Mouse (Mus musculus) forebrain, embryonic 16.5 days (tissue): ENCODE results near the gene Gm37240. TPM values are rescaled to one million over a fixed set of nuclear protein-coding genes. Genes with fewer than 3 reads are reported as not detected.

Experiments used
- ATAC-seq: fragments of 200-750 bp; cut with Nextera tagmentation; 2 replicates; pipeline ENCODE4 v1.8.0; 2017; ENCODE audit warnings: mild to moderate bottlenecking, moderate library complexity
- H3K27ac ChIP-seq: fragments of 300-500 bp; sonication (generic); 2 replicates; pipeline ENCODE4 v1.5.1; 2014; ENCODE audit warnings: low read length, control low read depth
- H3K27me3 ChIP-seq: fragments of 300-500 bp; sonication (generic); replicated peaks from 2 replicates; pipeline ENCODE4 v1.6.1; 2014; ENCODE audit warnings: low read length; ENCODE audit not compliant: control insufficient read depth, insufficient read depth
- H3K36me3 ChIP-seq: fragments of 300-500 bp; sonication (generic); 2 replicates; pipeline ENCODE4 v1.6.1; 2014; ENCODE audit not compliant: control insufficient read depth, insufficient read depth
- H3K4me1 ChIP-seq: fragments of 300-500 bp; sonication (generic); replicated peaks from 2 replicates; pipeline ENCODE4 v1.6.1; 2014; ENCODE audit warnings: low read length; ENCODE audit not compliant: control insufficient read depth, insufficient read depth
- H3K4me2 ChIP-seq: fragments of 300-500 bp; sonication (generic); 2 replicates; pipeline ENCODE4 v1.6.1; 2014; ENCODE audit warnings: mild to moderate bottlenecking, low read length, control low read depth
- H3K4me3 ChIP-seq: fragments of 300-500 bp; sonication (generic); replicated peaks from 2 replicates; pipeline ENCODE4 v1.5.1; 2014; ENCODE audit warnings: mild to moderate bottlenecking, low read length, control low read depth
- H3K9ac ChIP-seq: fragments of 300-500 bp; sonication (generic); replicated peaks from 2 replicates; pipeline ENCODE4 v1.6.1; 2014; ENCODE audit warnings: low read depth, low read length, control low read depth
- H3K9me3 ChIP-seq: fragments of 300-500 bp; sonication (generic); 2 replicates; pipeline ENCODE4 v1.6.1; 2016; ENCODE audit warnings: low read length; ENCODE audit not compliant: control insufficient read depth
- WGBS: fragments of 180-500 bp; shearing (Covaris S2); extraction: QIAGEN DNeasy Blood & Tissue Kit; methylation state at CpG from one replicate; pipeline ENCODE4 v1.1.7; 2014; 5-methylcytosine and 5-hydroxymethylcytosine counted together
- polyA plus RNA-seq: library from polyadenylated mRNA; unstranded; fragments of >200 nt; fragmentation: Nextera tagmentation; extraction: Ambion mirVana; gene quantifications from 2 replicates; pipeline ENCODE4 v1.2.1, GENCODE M21; 2015

The Gm37240 gene
- polyA plus RNA-seq, 1 experiment from 2014 or later: 1.6 TPM

DNA sequence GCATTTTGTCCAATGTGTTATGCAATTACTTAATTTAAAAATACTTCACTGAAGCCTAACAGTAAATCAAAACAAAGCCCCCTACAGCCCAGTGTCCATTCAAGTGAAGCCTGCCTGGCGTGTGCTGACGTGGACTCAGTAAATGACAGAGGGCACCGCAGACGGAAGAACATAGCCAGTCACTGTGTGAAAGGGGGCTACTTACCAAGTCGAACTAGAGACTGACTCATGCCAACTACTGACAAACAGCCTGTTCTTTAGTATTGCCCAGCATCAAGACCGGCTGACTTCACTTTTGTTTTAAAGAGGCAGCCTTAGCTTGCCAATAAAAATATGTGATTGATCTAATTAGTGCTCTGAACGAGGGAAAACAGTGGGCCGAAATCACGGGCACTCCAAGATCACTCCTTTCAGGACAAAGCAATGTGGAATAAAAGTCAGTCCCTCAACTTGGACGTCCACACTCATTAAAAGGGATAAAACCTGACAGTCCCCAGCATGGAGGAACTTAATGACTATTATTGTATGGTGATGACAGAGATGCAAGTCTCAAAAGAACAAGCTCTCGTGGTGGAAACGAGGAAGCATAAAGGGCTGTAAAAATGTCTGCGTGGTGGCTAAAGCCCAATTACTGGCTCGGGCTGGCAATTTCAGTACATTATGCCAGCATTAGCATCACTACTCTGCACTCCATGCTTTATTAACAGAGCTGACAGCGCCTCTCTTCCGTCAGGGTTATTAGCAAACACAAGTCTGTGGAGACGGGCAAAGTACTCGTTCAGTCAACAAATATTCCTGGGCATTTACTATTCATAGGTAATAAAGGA lies 123.1 kb downstream of the Gm37240 start:
- no peaks in the 10 kb centered on the region for H3K9me3 ChIP-seq
- H3K4me2 ChIP-seq: peak overlapping the region; percentile 20
- no peaks in the 10 kb centered on the region for H3K36me3 ChIP-seq
- peak overlapping the region; percentile 58; the same call in 1 of the 2 replicates for H3K27ac ChIP-seq
- H3K27me3 ChIP-seq: no peaks in the 10 kb centered on the region
- H3K4me1 ChIP-seq: peaks cover 12% of the 10 kb centered on the region
- peak; percentile 91 for ATAC-seq
- 5% methylated on average over 18 of the region's 18 CpGs for WGBS
- no peak overlapping the region for H3K4me3 ChIP-seq
- no peak overlapping the region for H3K9ac ChIP-seq

DNA sequence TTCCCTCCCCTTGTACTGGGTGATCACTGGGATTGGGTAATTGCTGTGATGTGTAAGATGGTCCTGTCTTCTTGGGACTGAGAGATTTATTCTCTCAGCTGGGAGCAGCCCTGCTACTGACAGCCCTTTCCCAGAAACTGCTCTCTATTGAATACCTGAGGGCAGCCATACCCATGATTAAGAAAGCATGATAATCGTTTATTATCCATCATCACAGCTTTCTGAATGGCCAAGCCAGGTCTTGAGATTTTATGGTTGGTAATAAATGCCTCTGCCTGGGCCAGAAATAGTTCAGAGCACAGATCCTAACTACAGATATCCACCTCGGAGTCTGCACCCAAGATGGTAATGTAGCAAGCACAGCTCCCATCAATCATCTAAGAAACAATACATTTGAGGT lies 129.4 kb downstream of the Gm37240 start:
- no peaks in the 10 kb centered on the region for H3K36me3 ChIP-seq
- H3K27me3 ChIP-seq: no peaks in the 10 kb centered on the region
- H3K4me2 ChIP-seq: no peak overlapping the region
- no peaks in the 10 kb centered on the region; the same call in none of the 2 replicates for H3K4me1 ChIP-seq
- no peak overlapping the region for H3K9ac ChIP-seq
- ATAC-seq: no peak
- no peaks in the 10 kb centered on the region for H3K9me3 ChIP-seq
- H3K4me3 ChIP-seq: no peak overlapping the region
- WGBS: 84% methylated on average over 2 of the region's 2 CpGs
- H3K27ac ChIP-seq: no peak overlapping the region

- no peak overlapping the region for H3K9ac ChIP-seq
These were observed 129.9 kb downstream of the Gm37240 start for GRCm38 (mm10) chr3:85757435-85757834.

GRCm38 (mm10) chr3:85749348-85749747 lies 138.0 kb downstream of the Gm37240 start:
- Histone ChIP-seq H3K4me2 (no peak overlapping the region), H3K27ac (no peak overlapping the region), H3K27me3 (no peaks in the 10 kb centered on the region), H3K36me3 (no peaks in the 10 kb centered on the region), H3K4me1 (peaks cover 2% of the 10 kb centered on the region), H3K4me3 (no peak overlapping the region), H3K9ac (no peak overlapping the region), H3K9me3 (no peaks in the 10 kb centered on the region)
- WGBS: 44% methylated on average over 4 of the region's 4 CpGs
- no peak for ATAC-seq

More at GRCm38 (mm10) chr3:85757435-85757834, 129.9 kb downstream of the Gm37240 start:
- Histone ChIP-seq H3K36me3 (no peaks in the 10 kb centered on the region), H3K27me3 (no peaks in the 10 kb centered on the region), H3K9me3 (no peaks in the 10 kb centered on the region), H3K4me3 (no peak overlapping the region), H3K4me1 (no peaks in the 10 kb centered on the region; the same call in none of the 2 replicates), H3K27ac (no peak overlapping the region), H3K4me2 (no peak overlapping the region)
- ATAC-seq: no peak
- 93% methylated on average over 4 of the region's 4 CpGs for WGBS

DNA sequence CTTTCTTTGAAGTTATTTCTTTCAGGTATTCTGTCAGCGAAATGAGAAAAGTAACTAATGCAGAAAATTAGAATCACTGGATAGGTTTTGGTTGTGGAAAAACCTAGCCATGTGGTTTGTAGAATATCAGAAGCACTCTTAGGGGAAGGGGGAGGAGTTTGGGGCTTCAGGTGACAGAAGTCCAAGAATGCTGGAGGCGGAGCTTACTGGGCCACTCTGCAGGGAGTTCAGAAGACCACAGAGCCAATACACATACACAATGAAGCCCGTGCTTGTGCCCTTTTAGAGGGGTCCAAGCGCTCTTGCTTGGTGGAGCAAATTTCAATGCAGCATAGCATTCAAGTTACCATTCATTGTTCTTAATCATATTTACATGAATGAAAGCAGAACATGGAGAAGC lies 138.5 kb downstream of the Gm37240 start:
- 19% methylated on average over 4 of the region's 4 CpGs for WGBS
- H3K9me3 ChIP-seq: no peaks in the 10 kb centered on the region
- no peaks in the 10 kb centered on the region for H3K27me3 ChIP-seq
- H3K9ac ChIP-seq: no peak overlapping the region
- no peak for ATAC-seq
- H3K4me3 ChIP-seq: no peak overlapping the region
- no peaks in the 10 kb centered on the region for H3K36me3 ChIP-seq
- H3K4me1 ChIP-seq: peaks cover 2% of the 10 kb centered on the region
- H3K27ac ChIP-seq: no peak overlapping the region
- no peak overlapping the region for H3K4me2 ChIP-seq

DNA sequence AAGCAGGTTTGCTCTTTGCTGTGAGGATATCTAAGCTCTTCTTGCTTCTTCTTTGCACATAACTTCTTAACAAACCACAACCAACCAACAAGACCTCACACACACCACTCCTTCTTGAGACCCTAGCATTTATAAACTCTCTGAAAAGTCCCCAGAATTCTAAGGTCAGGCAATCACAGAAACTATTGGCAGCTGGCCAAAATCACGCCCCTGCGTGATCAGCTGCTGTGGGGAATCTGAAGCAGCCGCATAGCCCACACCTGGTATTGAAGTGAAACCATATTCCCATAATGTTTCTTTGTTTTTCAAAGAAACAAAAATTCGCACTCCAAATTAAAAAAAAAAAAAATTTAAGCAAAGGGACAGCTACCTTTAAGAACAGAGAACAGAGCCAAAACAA lies 141.2 kb downstream of the Gm37240 start:
- H3K4me3 ChIP-seq: no peak overlapping the region
- ATAC-seq: no peak
- no peaks in the 10 kb centered on the region for H3K27me3 ChIP-seq
- 42% methylated on average over 4 of the region's 4 CpGs for WGBS
- peaks cover 2% of the 10 kb centered on the region; the same call in 1 of the 2 replicates for H3K4me1 ChIP-seq
- no peaks in the 10 kb centered on the region for H3K36me3 ChIP-seq
- no peak overlapping the region for H3K27ac ChIP-seq
- no peaks in the 10 kb centered on the region for H3K9me3 ChIP-seq
- H3K4me2 ChIP-seq: no peak overlapping the region
- no peak overlapping the region for H3K9ac ChIP-seq

GRCm38 (mm10) chr3:85741767-85742166 lies 145.6 kb downstream of the Gm37240 start:
- no peaks in the 10 kb centered on the region for H3K4me1 ChIP-seq
- ATAC-seq: no peak
- no peaks in the 10 kb centered on the region for H3K36me3 ChIP-seq
- no peaks in the 10 kb centered on the region for H3K27me3 ChIP-seq
- no peak overlapping the region for H3K9ac ChIP-seq
- 94% methylated on average over 3 of the region's 3 CpGs for whole genome bisulfite sequencing
- H3K27ac ChIP-seq: no peak overlapping the region
- no peaks in the 10 kb centered on the region for H3K9me3 ChIP-seq
- no peak overlapping the region for H3K4me2 ChIP-seq
- H3K4me3 ChIP-seq: no peak overlapping the region

DNA sequence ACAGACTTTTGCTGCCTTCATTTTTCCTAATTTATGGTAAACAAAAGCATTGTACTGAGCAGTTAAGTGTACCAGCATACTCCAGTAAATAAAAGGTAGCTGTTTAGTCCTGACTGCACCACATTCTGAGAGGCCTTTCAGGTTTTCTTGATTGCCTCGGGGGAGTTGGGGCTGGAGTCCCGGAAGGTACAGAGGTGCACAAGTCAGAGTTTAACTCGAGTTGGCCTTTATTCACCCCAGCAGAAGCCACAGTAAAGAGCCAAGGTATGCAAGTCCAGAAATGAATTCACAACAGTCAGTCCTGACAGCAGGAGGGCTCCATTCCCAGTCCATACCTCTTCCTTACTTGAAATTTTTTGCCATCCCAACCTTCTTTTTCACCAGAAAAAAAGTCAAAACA lies 148.7 kb downstream of the Gm37240 start:
- WGBS: 74% methylated on average over 3 of the region's 3 CpGs
- Histone ChIP-seq H3K27me3 (no peaks in the 10 kb centered on the region), H3K4me3 (no peak overlapping the region), H3K4me1 (no peaks in the 10 kb centered on the region), H3K9ac (no peak overlapping the region), H3K36me3 (no peaks in the 10 kb centered on the region), H3K27ac (no peak overlapping the region), H3K9me3 (no peaks in the 10 kb centered on the region), H3K4me2 (no peak overlapping the region)
- ATAC-seq: no peak

- no peak for ATAC-seq
- WGBS: 75% methylated on average over 5 of the region's 5 CpGs
- no peak overlapping the region for H3K9ac ChIP-seq
These were observed 153.2 kb downstream of the Gm37240 start for GRCm38 (mm10) chr3:85733939-85734729.

More at GRCm38 (mm10) chr3:85733939-85734729, 153.2 kb downstream of the Gm37240 start:
- Histone ChIP-seq H3K4me3 (no peak overlapping the region), H3K36me3 (no peaks in the 10 kb centered on the region), H3K4me1 (no peaks in the 10 kb centered on the region), H3K9me3 (no peaks in the 10 kb centered on the region), H3K27me3 (no peaks in the 10 kb centered on the region), H3K27ac (no peak overlapping the region), H3K4me2 (no peak overlapping the region)
